Mouse (Mus musculus) embryonic fibroblast, embryonic 13.5 days (primary cell): ENCODE measurements at regions not wholly inside any gene's neighbourhood (a gene's known extent, or its start where the extent isn't known, plus 50 kb on each side); places are given as distances from the start of the nearest gene placed in this dataset.

Experiments used
- CTCF ChIP-seq: IDR thresholded peaks from 2 replicates; pipeline ENCODE4 v1.5.1; 2011; ENCODE audit warnings: mild to moderate bottlenecking, control low read depth, low read length, moderate library complexity, borderline replicate concordance; ENCODE audit not compliant: insufficient read depth
- POLR2A ChIP-seq: IDR thresholded peaks from 2 replicates; pipeline ENCODE4 v1.6.1; 2011; ENCODE audit warnings: low read depth, mild to moderate bottlenecking, control low read depth, low read length, moderate library complexity

- no peak for TF ChIP-seq CTCF
- TF ChIP-seq POLR2A, result no peak
Observed at GRCm38 (mm10) chr7:36334857-36335256, 363.1 kb upstream of the Tshz3 start.
